Mouse (Mus musculus): ENCODE data around the gene Mbl2.

GRCm38 (mm10) chr19:30247359-30247758 lies 14.6 kb downstream of the Mbl2 start:
- TF ChIP-seq ZNF384 (IDR thresholded peaks at IDR 0.05; ENCODE audit: low read depth, low read length) (no peak), CHD2 (IDR thresholded peaks at IDR 0.05; ENCODE audit: low read depth, low read length) (no peak), ZC3H11A (IDR thresholded peaks at IDR 0.05; ENCODE audit: borderline replicate concordance, low read depth, low read length) (peak; percentile 39)
